Mouse (Mus musculus) E14TG2a.4 (cell line): ENCODE measurements around the gene Ighmbp2.

Experiments
- CTCF ChIP-seq: conservative IDR thresholded peaks from 2 replicates; pipeline ENCODE4 v1.5.1; 2014; ENCODE audit warnings: low read length
- NANOG ChIP-seq: IDR thresholded peaks from 2 replicates; pipeline ENCODE4 v1.6.1; 2014; ENCODE audit warnings: borderline replicate concordance, low read length, mixed read lengths

DNA sequence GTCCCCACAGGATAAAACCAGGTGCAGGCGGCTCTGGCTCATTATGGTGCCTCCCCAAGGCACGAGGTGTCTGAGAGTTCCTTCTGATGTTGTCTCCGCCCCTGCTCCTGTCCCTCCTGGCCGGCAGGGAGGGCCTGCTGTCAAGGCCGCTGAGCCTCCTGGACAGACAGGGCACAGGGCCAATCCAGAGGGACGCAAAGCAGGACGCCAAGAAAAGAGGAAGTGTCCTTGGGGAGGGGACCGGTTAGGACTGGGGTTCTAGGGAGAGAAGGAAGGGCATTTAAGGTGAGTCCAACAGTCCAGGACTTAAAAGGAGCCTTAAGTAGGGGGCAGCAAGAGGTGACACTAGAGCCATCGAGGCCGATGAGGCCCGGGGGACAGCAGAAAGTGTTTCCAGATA is 38.8 kb upstream of the Ighmbp2 start:
- TF ChIP-seq CTCF (no peak), NANOG (no peak)
